Mouse (Mus musculus): ENCODE data around the gene Ccdc96.

Ccdc96 gene

DNA sequence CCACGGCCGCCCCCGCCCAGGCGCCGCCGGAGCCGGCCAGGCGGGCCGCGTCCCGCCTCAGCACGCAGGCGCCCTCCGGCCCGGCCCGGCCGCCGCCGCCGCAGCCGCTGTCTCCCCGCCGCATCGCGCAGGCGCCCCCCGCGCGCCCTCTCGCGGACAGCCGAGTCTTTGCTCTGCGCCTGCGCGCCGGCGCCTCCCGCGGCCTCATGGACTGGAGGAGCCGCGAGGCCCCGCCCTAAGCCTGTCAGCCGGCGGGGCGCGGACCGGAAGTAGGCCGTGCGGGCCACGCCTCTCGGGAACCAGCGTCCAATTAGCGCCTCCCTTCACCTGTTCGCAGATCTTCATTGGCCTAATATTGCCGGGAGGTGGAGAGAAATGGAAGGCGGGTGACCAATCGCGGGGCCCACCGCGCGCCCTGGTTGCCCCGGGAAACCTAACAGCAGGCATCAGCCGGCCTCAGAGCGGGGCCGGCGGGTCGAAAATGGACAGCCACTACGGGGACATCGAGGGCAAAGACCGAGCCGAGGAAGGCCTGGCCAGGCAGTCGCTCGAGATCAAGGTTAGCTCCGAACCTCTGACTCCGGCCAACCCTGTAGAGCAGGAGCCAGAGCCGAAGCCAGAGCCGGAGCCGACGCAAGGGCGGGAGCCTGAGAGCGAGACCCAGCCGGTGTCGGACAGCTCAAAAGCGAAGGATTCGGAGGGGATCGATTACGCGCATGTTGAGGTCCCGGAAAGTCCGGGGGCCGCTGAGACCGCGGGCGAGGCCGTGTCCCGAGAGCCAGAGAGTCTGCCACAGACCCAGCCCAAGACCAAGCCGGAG lies at the start of gene Ccdc96, which contains the start of gene Tada2b:
Ccdc96 (plus strand) TSS at position 418 of the 820 bp plus-strand sequence.
Tada2b (minus strand) TSS at position 115 of the 820 bp plus-strand sequence.
- DNase-seq = peak; percentile 98 to 99

DNA sequence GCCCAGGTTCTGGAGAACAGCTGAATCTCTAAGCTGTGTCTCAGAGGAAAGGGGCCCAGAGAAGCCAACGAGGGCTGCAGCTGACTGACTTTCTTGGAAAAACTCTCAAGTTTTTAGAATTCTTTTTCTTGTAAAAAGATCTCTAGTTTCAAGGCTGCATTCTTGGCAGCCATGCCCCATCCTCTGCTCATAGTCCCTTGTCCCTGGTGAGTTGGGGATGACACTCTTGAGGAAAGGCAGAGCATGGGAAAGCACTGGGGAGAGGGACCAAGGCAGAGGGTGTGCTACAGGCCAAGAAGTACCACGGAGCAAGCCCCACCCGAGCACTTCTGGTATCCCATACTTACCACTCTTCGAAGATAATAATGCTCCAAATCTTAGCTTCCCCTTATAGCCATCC lies 47.5 kb upstream of the Ccdc96 start:
- no peak for DNase-seq

DNA sequence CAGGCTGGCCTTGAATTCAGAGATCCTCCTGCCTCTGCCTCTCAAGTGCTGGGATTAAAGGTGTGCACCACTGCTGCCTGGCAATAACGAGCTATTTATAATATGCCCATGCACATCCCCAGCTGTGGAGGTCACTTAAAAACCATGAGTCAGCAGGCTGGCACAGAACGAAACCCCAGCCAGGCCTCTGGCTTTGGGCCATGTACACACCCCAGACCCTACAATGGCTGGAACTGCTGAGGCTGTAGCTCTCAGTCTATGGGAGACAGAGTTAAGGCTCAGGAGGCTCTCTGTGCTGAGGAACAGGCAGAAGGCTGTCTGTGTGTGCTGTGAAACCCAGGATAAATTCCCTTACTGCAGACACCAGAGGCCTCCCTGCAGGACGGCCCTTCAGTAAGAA lies 43.6 kb upstream of the Ccdc96 start:
- DNase-seq = no peak

DNA sequence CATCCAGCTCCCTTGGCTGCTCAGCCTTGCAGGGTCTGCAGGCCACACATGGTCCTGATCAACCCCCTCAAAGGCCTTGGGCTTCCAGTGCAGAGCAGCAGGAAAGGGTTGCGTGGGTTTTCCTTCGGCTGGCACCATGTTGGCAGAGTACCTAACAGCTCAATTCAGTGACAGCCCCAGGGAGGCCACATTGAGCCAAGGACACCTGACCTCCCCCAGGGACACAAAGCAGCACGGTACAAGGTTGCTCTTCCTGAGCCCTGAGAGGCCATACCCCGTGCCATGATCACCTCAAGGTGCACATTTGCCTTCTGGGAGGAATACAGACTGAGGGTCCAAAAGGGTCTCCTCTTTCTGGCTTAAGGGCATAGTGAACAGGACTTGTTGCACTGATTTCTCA lies 39.8 kb upstream of the Ccdc96 start:
- peak; percentile 50 to 59 for DNase-seq

DNA sequence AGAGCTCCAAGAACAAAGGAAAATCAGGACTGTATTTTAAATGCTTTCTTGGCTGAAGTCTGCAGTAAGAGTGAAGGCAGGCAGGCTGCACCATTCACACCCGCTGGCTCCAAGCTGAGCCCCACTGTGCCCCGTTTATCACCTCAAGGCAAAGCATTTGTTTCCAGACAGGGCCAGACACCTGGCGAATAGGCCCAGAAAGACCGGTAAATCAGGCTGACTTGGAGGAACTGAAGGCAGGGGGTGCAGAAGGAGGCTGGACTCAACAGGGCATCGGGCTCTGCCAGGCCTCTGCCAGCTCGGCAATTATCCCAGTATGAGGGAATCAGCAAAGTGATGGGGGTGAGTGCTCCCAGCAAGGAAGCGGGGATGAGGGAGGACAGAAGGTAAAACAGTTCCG lies 39.4 kb upstream of the Ccdc96 start:
- peak; percentile 62 to 82 for DNase-seq

DNA sequence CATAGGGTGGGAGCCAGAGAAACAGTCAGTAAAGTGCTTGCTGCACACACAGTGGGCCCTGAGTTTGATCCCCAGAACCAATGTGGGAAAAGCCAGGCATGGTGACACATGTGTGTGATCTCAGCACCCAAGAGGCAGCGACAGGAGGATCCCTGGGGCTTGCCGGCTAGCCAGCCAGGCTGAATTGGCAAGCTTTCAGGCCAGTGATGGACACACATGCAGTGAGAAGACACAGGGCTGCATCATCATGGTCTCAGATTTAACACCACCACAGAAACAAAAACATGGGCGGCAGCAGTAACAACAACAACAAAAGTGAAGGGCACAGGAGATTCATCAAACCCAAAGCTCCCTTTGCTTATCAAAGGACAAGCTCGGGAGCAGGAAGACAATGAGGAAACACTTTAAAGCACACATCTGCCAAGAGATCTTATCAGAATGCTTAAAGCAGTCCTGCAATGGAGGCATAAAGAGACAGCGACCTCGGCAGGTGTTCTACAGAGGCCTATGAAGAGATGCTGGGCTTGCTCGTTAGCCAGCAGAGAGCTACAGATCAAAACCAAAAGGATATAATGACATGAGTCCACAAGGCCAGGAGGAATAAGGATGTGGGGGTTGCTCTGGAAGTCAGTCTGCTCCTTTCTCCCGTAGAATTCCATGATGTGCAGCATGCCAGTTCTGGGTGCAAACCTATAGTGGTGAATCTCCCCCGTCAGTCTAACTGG lies 38.1 kb upstream of the Ccdc96 start:
- no peak for DNase-seq

DNA sequence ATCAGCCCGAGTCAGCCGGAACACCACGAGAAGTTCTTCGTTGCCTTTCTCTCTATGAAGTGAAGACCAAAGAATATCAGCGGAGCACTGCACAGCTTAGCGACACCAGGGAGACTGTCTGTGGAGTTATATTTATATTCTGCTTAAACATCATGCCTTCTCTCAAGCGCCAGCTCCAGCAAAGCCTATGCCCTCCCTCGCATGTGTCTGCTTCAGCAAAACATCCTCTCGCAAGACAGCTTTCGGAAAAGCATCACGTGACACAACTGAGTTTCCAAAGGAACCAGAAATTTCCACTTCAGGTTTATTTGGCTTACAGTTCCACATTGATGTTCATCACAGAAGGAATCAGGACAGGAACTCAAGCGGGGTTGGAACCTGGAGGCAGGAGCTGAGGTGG lies 36.5 kb upstream of the Ccdc96 start:
- no peak for DNase-seq

DNA sequence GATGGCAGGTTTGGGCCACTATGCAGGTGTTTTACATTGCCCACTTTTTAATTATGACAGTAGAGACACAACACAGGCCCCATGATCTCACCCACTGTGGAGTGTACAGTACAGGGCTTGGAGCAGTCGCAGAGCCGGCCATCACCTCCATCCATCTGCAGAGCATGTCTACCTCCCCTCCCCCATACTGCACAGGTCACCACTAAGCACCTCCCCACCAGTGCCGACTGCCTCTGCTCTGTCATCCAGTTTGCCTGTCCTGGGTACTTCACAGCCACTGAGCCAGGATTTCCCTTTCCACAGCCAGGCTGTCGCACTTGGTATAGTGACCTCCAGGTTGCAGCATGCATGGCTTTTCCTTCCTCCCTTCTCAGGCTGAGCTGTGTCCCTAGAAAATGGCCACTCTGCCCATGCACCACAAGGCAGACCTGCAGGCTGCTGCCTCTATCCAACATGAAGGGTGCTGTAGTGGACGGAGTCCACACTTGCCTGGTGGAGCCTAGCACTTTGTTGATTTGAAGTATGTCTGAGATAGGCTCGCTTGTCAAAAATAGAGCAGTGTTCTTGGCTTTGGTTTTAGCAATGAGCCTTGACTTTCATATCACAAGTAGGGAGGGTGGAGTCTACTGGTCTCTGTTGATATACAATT lies 34.6 kb upstream of the Ccdc96 start:
- no peak for DNase-seq

DNA sequence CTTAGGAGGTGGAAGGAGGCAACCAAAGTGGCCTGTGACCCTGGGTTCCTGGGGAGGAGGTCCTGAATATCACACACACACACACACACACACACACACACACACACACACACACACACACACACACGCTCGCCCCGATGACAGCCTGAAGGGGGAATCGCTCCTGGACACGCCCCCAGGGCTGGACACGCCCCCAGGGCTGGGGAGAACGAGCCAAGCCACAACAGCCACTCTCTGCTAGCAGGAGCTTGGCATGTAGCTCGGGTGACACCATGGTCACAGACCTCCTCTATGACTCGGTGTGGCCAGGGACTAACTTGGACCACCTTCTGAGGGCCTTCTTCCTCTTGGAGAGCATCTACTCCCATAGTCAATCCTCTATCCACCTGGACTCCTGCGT lies 33.3 kb upstream of the Ccdc96 start:
- no peak for DNase-seq

DNA sequence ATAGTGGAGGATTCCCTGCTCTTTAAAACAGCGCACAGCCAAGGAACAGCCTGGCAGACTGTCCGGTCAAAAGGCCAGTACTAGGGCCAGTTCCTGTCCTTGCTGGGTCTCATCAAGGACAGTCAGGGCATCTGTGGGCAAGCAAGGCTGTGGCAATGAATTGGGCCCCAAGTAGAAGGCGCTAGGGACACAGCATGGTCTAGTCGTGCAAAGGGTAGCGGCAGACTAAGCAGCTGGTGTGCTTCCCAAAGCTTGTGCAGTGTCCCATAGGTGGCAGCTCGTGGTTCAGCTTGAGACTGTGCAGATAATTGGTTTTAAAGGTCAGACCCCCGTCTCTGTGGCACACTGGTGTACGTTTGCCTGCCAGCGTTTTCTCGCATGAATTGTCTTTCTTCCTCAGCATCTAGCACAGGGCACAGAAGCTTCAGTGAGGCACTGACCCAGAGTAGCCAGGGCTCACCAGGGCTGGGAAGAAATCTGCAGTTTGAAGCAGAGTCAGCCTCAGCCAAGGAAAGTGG lies 32.5 kb upstream of the Ccdc96 start:
- DNase-seq = peak; percentile 42 to 45

DNA sequence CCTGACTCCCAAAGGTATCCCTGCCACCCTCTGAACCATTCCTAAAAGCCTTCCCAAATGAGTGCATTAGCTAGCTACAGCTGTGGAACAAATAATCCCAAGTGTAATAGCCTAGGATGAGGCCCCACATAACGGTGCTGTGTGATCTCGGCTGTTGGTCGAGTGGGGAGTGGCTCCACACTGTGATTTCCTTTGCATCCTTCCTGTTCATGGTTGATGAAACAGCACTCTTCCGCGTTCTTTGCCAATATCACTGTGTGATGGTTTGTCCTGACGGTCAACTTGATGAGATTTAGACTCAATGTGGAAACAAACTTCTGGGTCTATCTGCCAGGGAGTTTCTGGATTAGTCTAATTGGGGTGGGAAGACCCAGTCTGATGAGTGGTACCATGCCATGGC lies 31.6 kb upstream of the Ccdc96 start:
- no peak for DNase-seq

DNA sequence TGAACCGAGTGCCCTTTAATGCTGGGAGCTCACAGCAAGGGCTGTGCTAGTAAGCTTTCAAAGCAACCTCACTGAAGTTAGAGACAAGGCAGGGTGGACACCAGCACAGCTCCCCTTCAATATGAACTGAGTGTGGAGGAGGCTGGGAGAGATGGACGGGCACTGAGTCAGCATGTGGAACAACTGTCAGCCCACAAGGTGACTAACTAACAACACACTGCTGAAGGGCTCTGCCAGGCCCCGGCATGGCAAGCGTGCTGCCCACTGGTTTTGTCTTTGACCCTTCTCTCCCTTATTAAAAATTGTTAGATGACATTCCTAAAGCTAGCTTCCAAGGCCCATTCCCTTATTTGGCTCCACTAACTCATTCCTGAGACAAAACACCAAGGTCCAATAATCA lies 26.7 kb upstream of the Ccdc96 start:
- no peak for DNase-seq

DNA sequence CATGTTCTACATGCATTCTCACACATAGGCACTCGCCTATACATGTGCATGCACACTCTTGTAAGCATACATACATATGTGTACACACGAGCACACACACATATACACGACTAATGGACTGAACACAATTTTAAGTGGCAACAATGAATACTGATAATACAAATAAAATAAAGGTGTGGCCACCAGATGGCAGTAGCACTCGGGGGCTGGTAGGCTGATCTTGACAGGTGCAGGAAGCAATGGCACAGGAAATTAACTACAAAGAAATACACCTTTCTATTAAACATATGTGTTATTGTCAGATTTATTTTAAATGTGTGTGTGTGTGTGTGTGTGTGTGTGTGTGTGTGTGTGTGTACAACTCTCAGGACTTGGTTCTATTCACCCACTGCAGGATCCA lies 25.5 kb upstream of the Ccdc96 start:
- peak; percentile 69 to 81 for DNase-seq

DNA sequence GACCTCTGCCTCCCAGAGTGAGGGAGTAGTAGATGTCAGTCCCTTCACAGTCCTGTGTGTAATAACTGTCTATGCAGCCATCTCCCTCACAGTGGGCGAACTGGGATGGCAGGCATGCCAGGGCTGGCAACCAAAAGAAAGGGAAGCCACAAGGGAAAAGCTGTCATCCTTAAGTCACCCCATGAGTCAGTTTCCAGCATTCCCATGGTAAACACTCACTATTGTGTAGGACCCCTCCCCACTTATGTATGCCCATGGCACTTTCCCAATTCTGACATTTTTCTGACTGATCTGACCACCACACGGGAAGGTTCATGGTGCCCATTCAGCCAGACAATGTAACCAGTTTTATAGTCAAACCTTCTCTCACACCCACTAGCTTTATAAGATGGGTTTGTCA lies 23.7 kb upstream of the Ccdc96 start:
- no peak for DNase-seq

DNA sequence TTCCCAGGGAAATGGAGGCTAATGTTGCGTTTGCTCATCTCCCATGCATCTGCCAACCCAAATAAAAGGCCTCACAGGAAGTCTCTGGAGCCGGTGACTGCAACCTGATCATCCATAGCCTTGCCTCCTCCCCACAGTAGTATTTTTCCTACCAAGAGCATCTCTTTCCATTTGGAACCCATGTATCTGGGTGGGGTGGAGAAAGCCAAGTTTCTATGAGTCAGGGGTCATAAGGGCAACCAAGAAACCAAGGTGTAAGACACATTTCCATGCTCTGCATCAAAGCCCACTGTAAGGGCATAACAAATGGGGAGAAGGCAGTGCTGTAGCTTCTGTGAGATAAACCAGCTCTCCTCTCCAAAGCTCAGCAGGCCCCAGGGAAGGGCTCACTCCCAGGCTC lies 23.2 kb upstream of the Ccdc96 start:
- DNase-seq = no peak

DNA sequence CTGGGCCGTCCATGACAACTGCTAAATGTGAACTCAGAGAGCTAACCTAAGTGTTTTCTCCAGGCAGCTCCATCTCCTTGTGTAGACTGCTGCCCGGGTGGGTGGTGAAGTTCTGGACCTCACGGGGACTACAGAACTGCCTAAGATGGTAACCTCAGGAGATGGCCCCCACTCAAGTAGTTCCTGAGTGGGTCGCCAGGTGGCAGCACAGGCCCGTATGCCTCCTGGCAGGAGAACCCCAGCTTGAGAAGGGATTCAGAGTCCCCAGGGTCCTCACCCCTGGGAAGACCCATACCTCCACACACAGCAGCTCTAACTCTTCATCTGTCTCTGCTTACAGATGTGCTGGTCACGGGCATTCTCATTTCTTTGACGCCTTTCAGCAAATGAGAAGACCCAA lies 21.6 kb upstream of the Ccdc96 start:
- DNase-seq = peak; percentile 86 to 87

DNA sequence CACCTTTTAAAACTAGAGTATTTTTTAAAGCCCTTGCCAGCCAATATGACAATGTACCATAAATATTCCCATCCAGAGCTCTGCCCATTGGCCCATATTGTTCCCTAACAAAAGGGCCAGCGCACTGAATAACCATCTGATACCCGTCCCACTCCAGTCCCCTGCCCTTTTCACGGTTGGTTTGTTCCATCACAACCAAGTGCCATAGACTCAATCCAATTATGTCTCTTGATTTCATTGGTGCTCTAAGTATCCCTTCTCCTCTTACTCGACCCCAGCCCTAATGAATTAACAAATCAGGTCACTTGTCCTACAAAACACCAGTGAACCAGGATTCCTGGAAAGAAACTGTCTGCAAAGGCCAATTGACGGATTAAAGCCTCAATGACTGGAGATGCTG lies 21.0 kb upstream of the Ccdc96 start:
- DNase-seq = no peak

DNA sequence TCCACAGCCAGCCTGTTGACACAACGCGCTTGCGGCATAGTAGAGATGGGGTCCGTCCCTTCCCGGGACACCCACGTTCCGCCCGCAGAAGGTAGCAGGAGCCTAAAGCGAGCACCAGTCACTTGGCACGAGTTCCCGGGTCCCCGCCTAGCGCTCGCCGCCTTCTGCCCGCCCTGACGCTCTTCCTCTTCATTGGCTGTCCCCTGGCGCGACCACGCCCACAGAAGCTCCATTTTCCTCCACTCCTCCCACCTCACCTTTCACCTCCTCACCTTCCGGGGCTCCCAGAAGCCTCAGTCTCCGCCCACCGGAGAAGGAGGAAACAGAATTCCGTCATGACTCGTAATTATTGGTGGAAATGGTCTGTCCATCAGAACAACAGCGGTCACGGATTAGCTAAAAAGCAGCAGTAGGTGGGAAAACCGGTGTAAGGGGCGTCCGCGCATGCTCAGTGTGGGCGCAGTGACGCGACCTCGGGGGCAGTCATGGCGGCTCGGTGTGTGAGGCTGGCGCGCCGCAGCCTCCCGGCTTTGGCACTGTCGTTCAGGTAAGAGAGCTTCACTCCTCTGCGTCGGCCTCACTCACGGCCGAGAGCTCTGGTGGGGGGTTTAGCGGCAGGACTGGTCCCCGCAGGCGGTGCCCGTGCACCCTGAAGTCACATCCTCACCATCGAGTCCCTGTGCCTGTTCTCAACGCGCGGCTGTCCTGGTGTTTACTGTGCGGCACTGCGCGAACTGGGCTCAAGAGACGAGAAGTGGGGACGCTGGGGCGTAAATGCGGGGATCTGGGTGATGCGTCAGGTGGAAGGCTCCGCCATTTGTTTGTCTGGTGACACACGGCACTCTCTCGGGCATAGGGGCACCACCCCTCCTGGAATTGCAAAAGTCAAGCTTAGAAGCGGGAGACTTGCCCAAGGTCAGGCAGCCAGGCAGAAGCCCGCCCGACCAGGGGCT lies 19.4 kb upstream of the Ccdc96 start, which contains the start of gene Grpel1:
Grpel1 (plus strand) TSS at position 290 of the 953 bp plus-strand sequence.
- DNase-seq = peak; percentile 97 to 99

DNA sequence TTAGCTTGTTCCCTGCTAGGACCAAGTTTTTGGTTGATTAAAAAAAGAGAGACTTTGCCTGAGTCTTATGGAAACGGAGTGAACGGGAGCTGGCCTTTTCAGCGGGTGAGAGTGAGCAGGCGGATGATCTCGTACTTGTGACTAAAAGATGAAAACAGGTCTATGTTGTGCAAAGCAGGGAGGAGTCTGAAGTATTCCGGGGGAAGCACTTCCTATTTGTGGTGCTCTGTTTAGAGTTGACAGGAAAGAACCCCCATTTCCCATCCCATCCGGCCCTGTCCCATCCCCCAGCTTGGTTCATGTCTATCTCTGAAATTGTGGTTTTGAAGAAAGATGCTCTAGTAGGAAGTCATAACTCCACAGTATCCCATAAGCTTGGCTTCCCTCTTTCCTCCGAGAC lies 18.5 kb upstream of the Ccdc96 start:
- DNase-seq = no peak

DNA sequence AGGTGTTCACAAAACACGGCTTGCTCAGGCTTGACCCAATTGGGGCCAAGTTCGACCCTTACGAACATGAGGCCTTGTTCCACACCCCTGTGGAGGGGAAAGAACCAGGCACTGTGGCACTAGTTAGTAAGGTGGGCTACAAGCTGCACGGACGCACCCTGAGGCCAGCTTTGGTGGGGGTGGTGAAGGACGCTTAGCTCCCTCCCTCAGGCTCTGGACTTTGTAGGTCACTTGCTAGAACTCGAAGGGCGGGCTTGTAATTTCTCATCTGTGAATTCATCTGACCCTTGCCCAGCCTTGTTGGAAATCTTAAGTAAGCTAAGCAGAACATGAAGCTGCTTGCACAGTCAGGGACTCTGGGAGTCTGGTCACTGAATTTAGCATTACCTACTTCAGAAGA lies 13.2 kb upstream of the Ccdc96 start:
- DNase-seq = no peak

DNA sequence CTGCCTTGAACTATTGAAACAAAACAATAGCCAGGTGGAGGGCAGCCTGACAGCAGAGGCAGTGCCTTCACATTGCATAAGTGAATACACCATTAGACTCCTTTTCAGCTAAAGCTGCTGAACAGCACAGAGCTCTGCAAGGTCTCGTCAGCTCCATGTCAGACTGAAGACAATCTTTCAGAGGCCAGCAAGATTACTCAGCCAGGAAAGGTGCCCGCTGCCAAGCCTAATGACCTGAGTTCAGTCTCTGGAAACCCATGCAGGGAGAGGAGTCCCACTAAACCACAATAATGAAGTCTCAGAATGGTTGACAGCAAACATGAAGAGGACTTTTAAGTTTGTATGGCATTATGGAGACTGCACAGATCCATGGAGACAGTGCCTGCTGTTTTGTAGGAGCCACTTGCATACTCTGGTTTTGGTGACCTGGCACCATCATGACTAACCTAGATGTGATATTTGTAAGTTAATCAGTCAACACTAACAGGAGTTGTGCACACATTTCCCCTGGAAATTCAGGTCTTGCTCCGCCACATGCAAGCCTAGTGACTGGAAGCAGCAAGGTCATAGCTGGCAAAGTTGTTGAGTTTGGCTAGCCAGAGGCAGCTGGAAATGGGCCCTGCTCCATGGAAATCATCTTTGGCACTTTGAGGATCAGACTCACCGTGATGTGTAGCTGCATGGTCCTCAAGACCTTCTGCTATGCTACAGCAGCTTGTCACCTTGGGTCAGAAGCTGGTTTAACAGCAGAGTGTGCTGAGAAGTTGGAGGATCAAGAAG lies 11.3 kb upstream of the Ccdc96 start:
- no peak for DNase-seq
